Mouse (Mus musculus) heart, embryonic 16.5 days (tissue): Measurements from ENCODE around the gene Hmox1. TPM values are rescaled to one million over a fixed set of nuclear protein-coding genes. Genes with fewer than 3 reads are reported as not detected.
A peak's percentile ranks its signal among the peaks of the same experiment; 100 is the strongest.

Experiments used
- ATAC-seq: fragments of 200-750 bp; cut with Nextera tagmentation; replicated peaks from 2 replicates; pipeline ENCODE4 v1.8.0; 2017; ENCODE audit warnings: moderate number of reproducible peaks; ENCODE audit not compliant: insufficient read depth, low FRiP score; ENCODE audit errors: extremely low read depth
- H3K27ac ChIP-seq: fragments of 300-500 bp; sonication (generic); 2 replicates; pipeline ENCODE4 v1.5.1; 2014; ENCODE audit warnings: mild to moderate bottlenecking, low read length, control low read depth, moderate library complexity
- H3K27me3 ChIP-seq: fragments of 300-500 bp; sonication (generic); 2 replicates; pipeline ENCODE4 v1.6.1; 2014; ENCODE audit warnings: low read length, mixed read lengths; ENCODE audit not compliant: control insufficient read depth, insufficient read depth
- H3K36me3 ChIP-seq: fragments of 300-500 bp; sonication (generic); 2 replicates; pipeline ENCODE4 v1.6.1; 2014; ENCODE audit not compliant: control insufficient read depth, insufficient read depth
- H3K4me1 ChIP-seq: fragments of 300-500 bp; sonication (generic); 2 replicates; pipeline ENCODE4 v1.6.1; 2014; ENCODE audit warnings: low read length, mixed read lengths; ENCODE audit not compliant: control insufficient read depth, insufficient read depth
- H3K4me2 ChIP-seq: fragments of 300-500 bp; sonication (generic); 2 replicates; pipeline ENCODE4 v1.6.1; 2014; ENCODE audit warnings: low read depth, mild to moderate bottlenecking, control low read depth, low read length
- H3K4me3 ChIP-seq: fragments of 300-500 bp; sonication (generic); 2 replicates; pipeline ENCODE4 v1.5.1; 2014; ENCODE audit warnings: mild to moderate bottlenecking, control low read depth, low read length
- H3K9ac ChIP-seq: fragments of 300-500 bp; sonication (generic); 2 replicates; pipeline ENCODE4 v1.6.1; 2014; ENCODE audit warnings: low read length, control low read depth
- H3K9me3 ChIP-seq: fragments of 300-500 bp; sonication (generic); replicated peaks from 2 replicates; pipeline ENCODE4 v1.6.1; 2016; ENCODE audit warnings: low read length; ENCODE audit not compliant: control insufficient read depth
- WGBS: fragments of 180-500 bp; shearing (Covaris S2); extraction: QIAGEN DNeasy Blood & Tissue Kit; methylation state at CpG from one replicate; pipeline ENCODE4 v1.1.7; 2014; 5-methylcytosine and 5-hydroxymethylcytosine counted together
- polyA plus RNA-seq: library from polyadenylated mRNA; unstranded; fragments of >200 nt; fragmentation: Nextera tagmentation; extraction: Ambion mirVana; gene quantifications from 2 replicates; pipeline ENCODE4 v1.2.1, GENCODE M21; 2015

The Hmox1 gene
- polyA plus RNA-seq, 1 experiment from 2014 or later, result 17.6 TPM

GRCm38 (mm10) chr8:75067287-75067686 lies 26.1 kb upstream of the Hmox1 start:
- H3K9me3 ChIP-seq, result no peaks in the 10 kb centered on the region
- H3K4me3 ChIP-seq, result no peak overlapping the region
- H3K27ac ChIP-seq, result no peak overlapping the region
- no peak for ATAC-seq
- H3K4me2 ChIP-seq, result no peak overlapping the region
- H3K4me1 ChIP-seq, result peaks cover 16% of the 10 kb centered on the region
- no peak overlapping the region for H3K9ac ChIP-seq
- no peaks in the 10 kb centered on the region for H3K27me3 ChIP-seq
- peaks cover 20% of the 10 kb centered on the region for H3K36me3 ChIP-seq
- 64% methylated on average over 6 of the region's 6 CpGs for WGBS

DNA sequence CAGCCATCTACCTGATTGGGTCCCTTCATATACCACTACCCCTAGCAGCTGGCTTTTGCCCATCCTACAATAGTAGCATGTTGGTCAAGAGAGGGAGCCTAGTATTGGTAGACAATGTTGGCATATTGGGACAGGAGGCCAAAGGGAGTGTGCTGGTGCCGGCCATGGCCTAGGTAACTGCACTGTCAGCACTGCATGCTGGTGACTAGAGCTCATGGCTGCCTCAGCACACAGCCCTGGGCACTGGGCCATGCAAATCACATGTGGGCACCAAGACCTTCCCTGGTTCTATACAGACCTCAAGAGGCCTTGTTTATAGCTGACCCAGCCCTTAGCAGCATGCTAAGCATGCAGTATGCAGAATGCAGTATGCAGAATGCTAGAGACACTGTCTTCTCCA lies 23.1 kb upstream of the Hmox1 start:
- H3K27ac ChIP-seq, result no peak overlapping the region

GRCm38 (mm10) chr8:75071627-75072346 lies 21.6 kb upstream of the Hmox1 start:
- no peak overlapping the region for H3K4me2 ChIP-seq
- no peak overlapping the region for H3K4me3 ChIP-seq
- H3K27ac ChIP-seq, result no peak overlapping the region
- H3K9me3 ChIP-seq, result no peaks in the 10 kb centered on the region
- peaks cover 8% of the 10 kb centered on the region for H3K36me3 ChIP-seq
- 23% methylated on average over 4 of the region's 4 CpGs for WGBS
- 0 out of 2 replicates have a peak, but pooled peaks cover 2% of the 10 kb centered on the region for H3K4me1 ChIP-seq
- H3K27me3 ChIP-seq, result no peaks in the 10 kb centered on the region
- peak; percentile 56 for ATAC-seq
- H3K9ac ChIP-seq, result peak overlapping the region; percentile 33; the same call in 1 of the 2 replicates

More for the DNA sequence above, 23.1 kb upstream of the Hmox1 start:
- ATAC-seq, result no peak; the same call in 1 of the 2 replicates
- Histone ChIP-seq H3K27me3 (no peaks in the 10 kb centered on the region), H3K4me1 (0 out of 2 replicates have a peak, but pooled peaks cover 2% of the 10 kb centered on the region), H3K4me2 (no peak overlapping the region), H3K36me3 (peaks cover 15% of the 10 kb centered on the region), H3K9ac (no peak overlapping the region), H3K9me3 (no peaks in the 10 kb centered on the region), H3K4me3 (no peak overlapping the region)
- WGBS, result 77% methylated on average over 1 of the region's 1 CpGs

DNA sequence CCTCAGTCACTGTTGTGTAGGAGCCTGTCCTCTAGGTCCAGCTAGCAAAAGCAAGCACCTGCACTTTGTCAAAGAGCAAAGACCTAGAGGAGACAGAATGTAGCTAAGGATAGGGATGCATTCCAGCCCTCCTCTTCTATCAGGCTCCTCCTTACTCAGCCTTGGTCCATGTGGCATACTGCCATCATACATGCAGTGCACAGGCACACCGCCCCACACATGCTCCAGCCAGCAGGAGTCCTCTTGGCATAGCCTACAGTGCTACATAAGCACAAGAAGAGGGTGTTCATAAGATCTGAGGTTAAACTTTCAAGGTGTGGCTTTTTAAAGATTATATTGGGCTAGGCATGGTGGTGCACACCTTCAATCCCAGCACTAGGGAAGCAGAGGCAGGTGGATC lies 18.5 kb upstream of the Hmox1 start:
- Histone ChIP-seq H3K9me3 (no peaks in the 10 kb centered on the region), H3K4me2 (no peak overlapping the region), H3K27me3 (no peaks in the 10 kb centered on the region), H3K27ac (no peak overlapping the region), H3K4me1 (0 out of 2 replicates have a peak, but pooled peaks cover 2% of the 10 kb centered on the region), H3K4me3 (no peak overlapping the region), H3K9ac (no peak overlapping the region), H3K36me3 (no peaks in the 10 kb centered on the region)
- WGBS, result 69% methylated on average over 1 of the region's 1 CpGs
- ATAC-seq, result no peak

DNA sequence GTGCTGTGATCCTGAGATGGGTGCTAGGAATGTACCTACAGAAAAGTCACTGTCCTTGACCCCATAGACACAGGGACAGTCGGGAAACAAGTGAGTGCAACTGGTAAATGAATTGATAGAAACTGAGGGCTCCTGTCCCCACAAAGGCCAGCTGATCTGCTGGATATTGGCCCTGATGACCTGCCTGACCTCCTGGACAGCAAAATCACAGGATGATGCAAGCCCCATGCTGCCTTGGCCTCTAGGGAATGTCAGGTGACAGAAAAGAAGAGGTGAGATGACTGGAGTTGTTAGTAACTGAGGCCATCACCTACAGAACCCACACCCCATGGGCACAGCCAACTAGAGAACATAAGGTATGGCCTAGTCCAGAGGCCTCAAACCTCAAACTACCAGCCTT lies 15.2 kb upstream of the Hmox1 start:
- H3K27me3 ChIP-seq, result no peaks in the 10 kb centered on the region
- 77% methylated on average over 1 of the region's 1 CpGs for WGBS
- ATAC-seq, result no peak
- no peak overlapping the region for H3K4me3 ChIP-seq
- no peak overlapping the region for H3K4me2 ChIP-seq
- H3K36me3 ChIP-seq, result no peaks in the 10 kb centered on the region
- no peaks in the 10 kb centered on the region for H3K4me1 ChIP-seq
- H3K9me3 ChIP-seq, result no peaks in the 10 kb centered on the region
- no peak overlapping the region for H3K9ac ChIP-seq
- H3K27ac ChIP-seq, result no peak overlapping the region

- Histone ChIP-seq H3K27me3 (no peaks in the 10 kb centered on the region), H3K4me1 (no peaks in the 10 kb centered on the region), H3K4me2 (no peak overlapping the region), H3K27ac (no peak overlapping the region), H3K36me3 (no peaks in the 10 kb centered on the region), H3K4me3 (no peak overlapping the region), H3K9me3 (no peaks in the 10 kb centered on the region), H3K9ac (no peak overlapping the region)
- 94% methylated on average over 9 of the region's 9 CpGs for WGBS
- ATAC-seq, result no peak
Observed at GRCm38 (mm10) chr8:75078851-75079250, 14.6 kb upstream of the Hmox1 start.

GRCm38 (mm10) chr8:75081364-75082040 lies 11.9 kb upstream of the Hmox1 start:
- no peak for ATAC-seq
- Histone ChIP-seq H3K36me3 (no peaks in the 10 kb centered on the region), H3K9me3 (no peaks in the 10 kb centered on the region), H3K4me1 (0 out of 2 replicates have a peak, but pooled peaks cover 3% of the 10 kb centered on the region), H3K4me2 (no peak overlapping the region), H3K27ac (no peak overlapping the region), H3K9ac (no peak overlapping the region), H3K4me3 (no peak overlapping the region), H3K27me3 (no peaks in the 10 kb centered on the region)
- 70% methylated on average over 9 of the region's 9 CpGs for WGBS

DNA sequence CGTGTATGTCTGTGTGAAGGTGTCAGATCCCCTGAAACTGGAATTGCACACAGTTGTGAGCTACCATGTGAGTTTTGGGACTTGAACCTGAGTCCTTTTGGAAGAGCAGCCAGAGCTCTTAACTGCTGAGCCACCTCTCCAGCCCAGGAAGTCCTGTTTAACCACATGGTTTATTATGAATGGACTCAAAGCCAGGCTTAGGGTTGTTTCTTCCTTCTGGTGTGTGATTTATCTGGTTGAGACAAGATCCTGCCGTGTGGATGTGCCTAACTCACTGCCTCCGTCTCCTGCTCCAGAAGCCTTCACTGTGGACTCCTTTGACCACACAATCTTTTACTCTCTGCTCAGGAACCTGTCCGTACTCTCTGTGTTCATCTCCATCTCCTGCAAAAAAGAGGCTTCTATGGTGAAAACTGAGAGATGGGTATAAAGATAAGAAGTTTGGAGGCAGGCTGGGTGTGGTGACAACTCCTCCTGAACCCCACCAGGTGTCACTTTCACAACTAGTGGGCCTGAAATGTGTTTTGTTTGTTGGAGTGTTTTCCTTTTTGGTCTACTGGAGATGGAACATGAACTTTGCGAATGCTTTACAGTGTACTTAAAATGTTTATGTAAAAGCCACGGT lies 11.1 kb upstream of the Hmox1 start:
- no peaks in the 10 kb centered on the region for H3K36me3 ChIP-seq
- H3K4me1 ChIP-seq, result 0 out of 2 replicates have a peak, but pooled peaks cover 3% of the 10 kb centered on the region
- H3K9ac ChIP-seq, result no peak overlapping the region
- no peak for ATAC-seq
- H3K4me2 ChIP-seq, result no peak overlapping the region
- no peaks in the 10 kb centered on the region for H3K27me3 ChIP-seq
- H3K9me3 ChIP-seq, result no peaks in the 10 kb centered on the region
- 74% methylated on average over 6 of the region's 6 CpGs for WGBS
- no peak overlapping the region for H3K27ac ChIP-seq
- no peak overlapping the region for H3K4me3 ChIP-seq

GRCm38 (mm10) chr8:75083846-75084245 lies 9.6 kb upstream of the Hmox1 start:
- WGBS, result 4% methylated on average over 17 of the region's 17 CpGs
- Histone ChIP-seq H3K27me3 (no peaks in the 10 kb centered on the region), H3K4me3 (peak overlapping the region; percentile 45), H3K27ac (peak overlapping the region; percentile 37), H3K9ac (peak overlapping the region; percentile 51; the same call in 1 of the 2 replicates), H3K4me1 (peaks cover 6% of the 10 kb centered on the region), H3K9me3 (no peaks in the 10 kb centered on the region), H3K36me3 (no peaks in the 10 kb centered on the region), H3K4me2 (peak overlapping the region; percentile 69)
- ATAC-seq, result peak; percentile 95
